Mouse (Mus musculus): Measurements from ENCODE around the gene Cpa4.

The Cpa4 gene

DNA sequence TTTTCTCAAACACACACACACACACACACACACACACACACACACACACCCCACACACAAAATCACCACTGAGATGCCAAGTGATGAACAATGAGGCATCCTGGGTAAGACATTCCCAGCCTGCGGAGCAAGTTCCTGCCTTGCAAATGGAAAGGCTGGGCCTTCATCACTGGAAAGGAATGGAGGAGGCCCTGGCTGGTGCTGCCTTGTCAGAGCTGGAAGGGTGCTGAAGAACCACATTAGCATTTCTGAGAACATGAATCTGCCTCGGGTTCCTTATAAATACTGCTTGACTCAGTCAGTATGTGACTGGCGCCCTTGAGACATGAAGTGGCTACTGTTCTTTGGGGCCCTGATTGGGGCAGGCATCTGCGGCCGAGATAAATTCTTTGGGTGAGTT lies at the start of gene Cpa4:
Cpa4 (plus strand) TSS at position 301 of the 400 bp plus-strand sequence.
- DNase-seq (ENCODE audit: low read depth, low spot score): no peak

DNA sequence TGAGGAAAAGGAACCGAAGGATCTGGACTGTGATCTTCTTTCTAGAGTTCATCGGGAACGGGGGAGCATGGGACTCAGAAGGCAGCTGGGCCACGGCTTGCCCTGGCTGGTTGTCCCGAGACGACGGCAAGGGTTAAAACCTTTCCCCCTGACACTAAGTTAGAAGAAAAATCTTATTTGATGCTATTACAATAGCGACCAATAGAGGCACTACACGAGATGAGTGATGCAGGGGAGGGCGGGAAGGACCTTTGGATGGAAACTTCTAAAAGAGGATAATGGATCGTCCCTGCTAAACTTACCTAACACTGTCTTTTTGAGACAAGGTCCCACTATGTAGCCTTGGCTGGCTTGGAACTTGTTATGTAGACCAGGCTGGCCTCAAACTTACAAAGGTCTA lies 47.8 kb upstream of the Cpa4 start:
- peak; percentile 63 for DNase-seq (ENCODE audit: low read depth, low spot score)

DNA sequence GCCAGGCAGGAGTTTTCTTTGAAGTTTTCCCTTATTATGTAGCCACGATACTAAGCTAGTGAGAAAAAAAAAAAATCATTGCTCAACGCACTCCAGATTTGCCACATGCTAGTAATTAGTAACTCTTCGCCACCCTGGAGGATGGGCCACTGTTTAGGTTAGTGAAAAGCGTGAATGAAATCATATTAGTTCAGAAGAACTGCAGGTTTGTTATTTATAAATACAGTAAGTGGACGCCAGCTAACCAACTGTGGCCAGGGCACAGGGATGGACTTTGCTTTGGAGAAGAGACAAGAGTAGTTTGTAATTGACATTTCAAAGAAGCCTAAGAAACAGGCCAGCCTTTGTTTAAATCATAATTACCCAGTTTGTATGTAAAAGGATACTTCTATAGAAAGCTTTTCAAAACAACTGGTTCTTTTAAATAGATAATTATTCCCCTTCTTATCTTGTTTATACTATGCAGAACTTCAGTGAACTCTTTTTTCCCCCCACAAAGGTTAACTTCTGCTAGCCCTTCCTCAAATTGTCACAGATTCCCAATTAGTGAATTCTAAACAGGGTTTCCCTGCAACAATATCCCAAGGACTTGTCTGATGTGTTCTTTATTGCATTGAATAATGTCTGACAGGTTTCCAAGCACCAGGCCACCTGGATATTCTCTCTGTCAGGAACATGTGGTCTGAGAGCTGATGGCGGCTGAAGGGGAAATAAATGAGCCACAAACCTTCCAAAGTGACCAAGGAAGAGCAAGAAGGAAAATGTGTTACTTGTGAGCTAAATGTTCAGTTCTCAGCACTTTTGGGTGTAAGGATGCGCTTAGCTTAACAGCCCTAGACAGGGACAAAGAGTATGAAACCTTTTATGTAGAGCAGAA lies 42.5 kb upstream of the Cpa4 start:
- no peak for DNase-seq (ENCODE audit: low read depth, low spot score)

DNA sequence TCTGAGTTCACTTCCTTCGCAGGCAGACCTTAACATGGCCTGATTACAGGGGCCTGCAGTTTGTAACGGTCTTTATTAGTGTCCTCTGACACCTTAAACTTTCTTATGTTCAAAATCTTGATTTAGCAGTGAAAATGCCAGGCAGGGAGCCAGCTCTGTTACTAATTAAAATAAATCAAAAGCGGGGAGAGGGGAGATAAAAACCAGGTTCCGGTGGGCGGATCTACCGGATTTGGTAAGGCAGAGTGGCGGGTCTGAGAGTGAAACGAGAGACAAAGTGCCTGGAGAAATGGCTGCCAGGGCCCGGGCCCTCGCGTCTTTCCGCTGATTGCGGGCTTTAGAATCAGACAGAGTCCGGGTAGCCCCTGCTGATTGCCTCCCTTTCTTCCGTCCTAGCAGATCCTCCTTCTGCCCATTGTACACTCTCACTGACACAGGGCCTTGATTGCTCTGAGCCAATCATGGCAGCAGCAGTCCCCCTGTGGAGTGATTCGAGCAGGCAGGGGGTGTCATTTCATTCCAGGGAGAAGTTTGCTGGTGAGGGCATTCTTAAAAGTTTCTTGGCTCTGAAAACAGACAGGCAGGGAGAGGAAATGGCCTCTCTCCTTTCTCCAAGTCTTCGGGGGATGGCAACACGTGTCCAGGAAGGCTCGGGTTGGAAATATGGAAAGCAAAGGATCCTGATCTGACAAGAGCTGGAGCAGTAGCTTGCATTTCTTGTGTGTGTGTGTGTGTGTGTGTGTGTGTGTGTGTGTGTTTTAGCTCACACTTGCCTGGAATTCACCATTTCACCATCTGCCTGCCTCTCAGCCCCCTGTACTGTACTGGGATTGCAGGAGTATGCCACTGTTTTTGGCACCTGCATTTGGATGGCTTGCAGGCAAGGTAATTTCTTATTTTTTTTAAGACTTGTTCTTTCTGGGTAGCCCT lies 41.3 kb upstream of the Cpa4 start:
- DNase-seq (ENCODE audit: low read depth, low spot score): peak; percentile 79

DNA sequence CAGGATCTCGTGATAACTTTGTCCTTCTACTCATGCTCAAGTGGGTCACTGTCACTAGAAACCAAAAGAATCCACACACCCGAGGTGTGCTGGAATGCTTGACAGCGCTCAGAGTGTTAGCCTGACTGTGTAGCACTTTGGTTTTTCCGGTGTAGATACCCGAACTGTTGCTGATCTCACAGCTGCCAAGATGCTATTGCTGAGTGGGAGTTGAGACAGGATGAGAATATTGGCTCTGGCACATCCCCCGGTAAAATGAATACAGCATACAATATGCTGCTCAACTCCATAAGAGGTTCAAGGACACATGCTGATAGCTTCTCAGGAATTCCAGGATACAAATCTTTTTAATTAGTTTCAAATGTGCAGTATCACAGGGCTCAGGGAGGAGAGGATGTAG lies 39.4 kb upstream of the Cpa4 start:
- DNase-seq (ENCODE audit: low read depth, low spot score): no peak

DNA sequence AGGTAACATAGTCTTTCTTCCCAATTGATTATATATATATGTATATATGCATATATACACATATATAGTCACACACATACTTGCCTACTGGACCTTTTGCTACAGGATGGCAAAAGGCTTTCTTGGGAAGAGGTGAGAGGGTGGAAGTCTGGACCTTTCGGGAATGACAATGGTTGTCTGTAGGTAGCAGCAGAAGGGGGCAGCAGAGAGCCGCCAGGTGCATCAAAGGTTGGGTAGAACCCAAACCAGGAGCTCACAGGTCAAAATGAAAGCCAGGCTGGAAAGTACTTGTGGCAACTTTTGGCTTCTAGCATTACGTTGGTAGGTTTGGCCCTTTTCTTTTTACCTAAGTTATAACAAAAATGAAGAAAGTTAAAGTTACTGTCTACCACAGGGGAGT lies 32.8 kb upstream of the Cpa4 start:
- peak; percentile 70 for DNase-seq (ENCODE audit: low read depth, low spot score)

DNA sequence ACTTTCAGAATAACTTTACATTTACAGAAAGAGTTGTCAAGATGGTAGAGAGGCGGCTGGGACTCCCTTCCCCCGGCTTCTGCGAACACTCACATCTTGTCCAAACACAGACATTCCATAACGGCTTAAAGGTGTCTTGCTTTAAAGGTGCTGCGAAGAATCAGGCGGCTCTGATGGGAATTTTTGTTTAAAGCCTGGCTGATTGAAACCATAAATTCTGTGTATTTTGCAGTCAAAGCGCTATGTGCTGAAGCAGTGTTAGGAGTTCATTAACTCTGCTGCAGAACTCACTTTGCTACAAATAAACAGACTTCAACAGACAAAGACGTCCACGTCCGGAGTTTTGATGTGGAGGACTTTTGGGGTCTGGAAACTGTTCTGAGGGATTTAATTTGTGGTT lies 29.9 kb upstream of the Cpa4 start:
- DNase-seq (ENCODE audit: low read depth, low spot score): no peak

DNA sequence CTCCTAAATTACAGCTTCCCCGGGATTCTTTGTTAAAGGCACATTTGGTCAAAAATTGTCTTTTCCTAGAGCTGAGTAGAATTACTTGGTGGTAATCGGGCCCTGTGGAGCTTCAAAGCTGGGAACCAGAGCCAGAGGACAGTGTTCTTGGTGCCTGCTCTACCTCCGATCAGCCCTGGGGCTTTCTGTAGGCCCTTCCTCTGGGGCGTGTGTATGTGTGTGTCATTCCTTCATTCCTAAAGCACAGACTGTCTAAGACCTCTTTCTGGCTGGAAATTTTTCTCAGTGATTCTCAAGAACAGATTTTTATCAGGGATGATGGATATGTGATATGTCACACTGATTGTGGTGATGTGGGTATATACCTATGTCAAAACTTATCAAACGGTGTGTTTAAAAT lies 29.4 kb upstream of the Cpa4 start:
- no peak for DNase-seq (ENCODE audit: low read depth, low spot score)

DNA sequence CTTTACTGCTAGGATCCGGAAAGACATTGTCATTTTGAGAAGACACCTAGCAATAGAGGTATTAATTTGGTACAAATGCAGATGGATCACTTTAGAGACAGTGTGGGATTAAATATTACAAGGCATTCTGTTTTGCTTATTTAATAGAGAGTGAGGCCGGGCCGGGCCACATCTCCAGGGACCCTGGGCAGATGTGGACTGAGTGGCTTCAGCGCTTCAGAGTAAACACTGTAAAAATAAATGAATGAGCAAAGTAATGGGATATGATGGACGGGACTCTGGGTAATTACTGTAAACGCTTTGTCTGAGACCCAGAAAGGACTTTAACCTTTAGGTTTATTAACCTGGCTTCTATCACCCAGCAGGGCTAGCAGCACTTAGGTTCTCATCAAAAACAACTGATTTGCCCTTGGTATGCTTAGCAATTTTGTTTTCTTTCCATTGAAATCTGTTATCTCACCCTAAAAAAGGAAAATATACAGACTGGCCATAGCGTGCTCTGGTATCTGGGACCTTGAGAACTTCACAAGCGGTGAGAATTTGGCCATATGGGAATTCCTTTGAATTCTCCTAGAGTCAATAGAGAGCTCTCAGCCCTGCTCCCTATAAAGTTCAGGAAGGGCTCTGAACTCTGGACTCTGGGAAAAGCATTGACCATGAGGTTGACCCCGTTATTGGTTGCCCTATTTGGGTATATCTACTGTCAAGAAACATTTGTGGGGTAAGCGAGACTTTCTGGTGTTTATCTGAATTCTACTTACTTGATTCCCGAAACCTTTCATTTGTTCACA lies 27.0 kb upstream of the Cpa4 start, which contains the start of gene Cpa2:
Cpa2 (plus strand) TSS at position 574 of the 791 bp plus-strand sequence.
- DNase-seq (ENCODE audit: low read depth, low spot score): no peak

DNA sequence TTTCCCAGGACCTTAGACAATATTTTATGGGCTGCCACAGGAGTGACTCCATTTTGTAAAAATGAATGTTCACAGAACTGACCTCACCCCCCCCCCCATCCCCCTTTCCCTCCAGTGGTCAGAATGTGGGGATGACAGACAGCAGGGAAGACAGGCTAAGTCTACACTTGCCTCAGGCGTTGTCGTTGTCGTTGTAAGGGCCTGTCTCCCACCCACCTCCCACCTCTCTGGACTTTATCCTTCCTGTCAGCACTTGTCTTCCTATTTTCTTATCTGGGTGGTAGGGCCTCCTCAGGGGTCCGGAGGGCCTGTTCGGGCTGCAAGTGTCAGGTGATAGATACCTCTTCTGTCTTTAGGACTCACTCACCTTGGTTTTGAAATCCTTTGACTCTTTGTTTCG lies 25.9 kb upstream of the Cpa4 start:
- DNase-seq (ENCODE audit: low read depth, low spot score): no peak

DNA sequence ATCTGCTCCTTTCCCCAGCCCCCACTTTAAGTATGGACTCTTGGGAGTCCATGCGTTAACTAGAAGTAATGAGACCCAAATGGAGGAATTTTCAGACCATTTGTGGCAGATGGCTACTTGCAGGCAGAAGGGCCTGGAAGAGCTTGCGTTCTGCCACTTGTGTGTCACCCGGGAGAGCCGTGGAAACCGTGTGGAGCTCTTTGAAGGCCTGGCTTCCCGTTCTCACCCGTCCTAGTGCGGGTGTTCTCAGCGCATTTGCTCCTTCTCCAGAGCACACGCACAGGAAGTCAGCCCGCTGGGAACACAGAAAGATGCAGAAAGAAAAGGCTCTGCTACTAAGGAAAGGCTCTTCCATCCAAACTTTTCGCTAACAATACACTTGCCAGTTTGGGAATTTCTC lies 25.1 kb upstream of the Cpa4 start:
- peak; percentile 33 for DNase-seq (ENCODE audit: low read depth, low spot score)

DNA sequence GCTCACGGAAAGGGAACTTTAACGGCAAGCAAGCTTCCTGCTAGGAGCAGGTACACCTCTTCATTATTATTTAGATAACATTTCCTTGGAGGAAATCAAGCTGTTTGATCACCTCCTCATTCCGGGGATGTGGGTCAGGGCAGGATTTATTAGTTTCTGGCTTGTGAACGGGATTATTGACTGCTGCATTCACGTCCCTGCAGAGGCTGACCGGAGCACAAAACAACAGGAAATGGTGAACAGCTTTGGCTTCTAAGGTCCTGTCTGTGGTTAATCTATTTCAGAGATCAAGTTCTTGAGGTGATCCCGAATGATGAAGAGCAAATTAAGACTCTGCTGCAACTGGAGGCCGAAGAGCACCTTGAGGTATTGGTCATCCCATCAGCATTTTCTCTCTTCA lies 24.3 kb upstream of the Cpa4 start:
- DNase-seq (ENCODE audit: low read depth, low spot score): no peak

DNA sequence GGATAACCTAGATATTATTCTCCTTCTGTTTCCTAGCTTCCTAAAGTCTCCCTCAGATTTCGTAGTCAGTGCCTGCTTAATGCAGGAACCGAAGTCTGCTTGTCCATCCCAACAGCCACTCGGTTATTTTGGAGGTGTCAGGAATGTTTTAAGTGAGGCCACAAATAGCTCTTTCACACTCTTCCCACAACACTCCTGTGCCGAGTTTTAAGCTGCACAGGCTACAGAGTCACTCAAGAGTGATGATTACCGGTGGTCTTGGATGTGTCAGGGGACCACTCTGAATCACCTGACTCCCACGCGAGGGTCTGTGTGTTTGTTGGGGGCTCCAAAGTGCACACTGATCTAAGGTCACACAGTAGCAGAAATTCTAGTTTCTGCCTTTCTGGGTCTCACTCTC lies 22.5 kb upstream of the Cpa4 start:
- DNase-seq (ENCODE audit: low read depth, low spot score): no peak

DNA sequence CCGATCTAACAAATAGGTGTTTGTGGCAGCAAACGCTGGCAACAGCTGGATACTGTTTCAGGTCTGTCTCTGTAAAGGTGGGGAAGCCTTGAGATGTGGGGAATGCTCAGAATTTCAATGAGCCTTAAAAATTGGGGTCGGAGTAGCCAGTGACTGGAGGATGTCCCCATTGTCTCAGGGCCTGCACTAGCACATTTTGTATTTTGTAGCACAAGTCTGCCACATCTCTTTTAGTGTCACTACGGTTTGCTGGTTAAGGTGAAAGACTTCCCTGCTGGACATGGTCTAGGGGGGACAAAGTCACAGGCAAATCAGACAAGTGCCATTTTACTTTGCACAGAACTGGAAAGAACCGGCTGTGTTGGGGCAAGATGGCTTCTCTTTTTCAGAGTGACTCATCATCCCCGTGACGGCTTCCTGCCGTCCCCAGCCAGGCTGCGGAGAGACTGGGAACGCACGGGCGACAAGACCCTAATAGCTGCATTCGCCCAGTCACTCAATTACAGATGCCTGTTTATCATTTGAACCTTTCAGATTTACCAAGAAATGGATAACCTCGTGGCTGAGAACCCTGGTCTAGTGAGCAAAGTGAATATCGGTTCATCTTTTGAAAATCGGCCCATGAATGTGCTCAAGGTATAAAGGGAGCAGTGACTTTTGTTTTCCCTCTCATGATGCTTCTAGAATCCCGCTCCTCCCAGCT lies 21.4 kb upstream of the Cpa4 start:
- peak; percentile 69 for DNase-seq (ENCODE audit: low read depth, low spot score)

DNA sequence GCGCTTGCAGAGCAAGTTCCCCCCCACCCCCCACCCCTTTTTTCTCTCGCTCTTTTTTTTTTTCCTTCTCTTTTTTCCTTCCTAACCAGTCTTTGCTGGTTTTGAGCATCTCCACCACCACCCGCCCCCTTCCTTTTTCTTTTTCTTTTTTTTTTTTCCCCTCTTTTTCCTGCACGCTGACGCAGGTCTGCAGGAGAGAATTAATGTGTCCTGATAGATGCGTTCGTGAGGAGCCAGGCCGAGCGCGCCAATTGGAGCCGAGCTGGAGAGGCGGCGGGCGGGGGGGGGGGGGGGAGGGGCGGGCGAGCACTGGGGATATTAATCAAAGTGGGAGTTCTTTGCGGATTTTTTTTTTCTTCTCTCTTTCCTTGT lies 20.9 kb upstream of the Cpa4 start:
- peak; percentile 48 for DNase-seq (ENCODE audit: low read depth, low spot score)

DNA sequence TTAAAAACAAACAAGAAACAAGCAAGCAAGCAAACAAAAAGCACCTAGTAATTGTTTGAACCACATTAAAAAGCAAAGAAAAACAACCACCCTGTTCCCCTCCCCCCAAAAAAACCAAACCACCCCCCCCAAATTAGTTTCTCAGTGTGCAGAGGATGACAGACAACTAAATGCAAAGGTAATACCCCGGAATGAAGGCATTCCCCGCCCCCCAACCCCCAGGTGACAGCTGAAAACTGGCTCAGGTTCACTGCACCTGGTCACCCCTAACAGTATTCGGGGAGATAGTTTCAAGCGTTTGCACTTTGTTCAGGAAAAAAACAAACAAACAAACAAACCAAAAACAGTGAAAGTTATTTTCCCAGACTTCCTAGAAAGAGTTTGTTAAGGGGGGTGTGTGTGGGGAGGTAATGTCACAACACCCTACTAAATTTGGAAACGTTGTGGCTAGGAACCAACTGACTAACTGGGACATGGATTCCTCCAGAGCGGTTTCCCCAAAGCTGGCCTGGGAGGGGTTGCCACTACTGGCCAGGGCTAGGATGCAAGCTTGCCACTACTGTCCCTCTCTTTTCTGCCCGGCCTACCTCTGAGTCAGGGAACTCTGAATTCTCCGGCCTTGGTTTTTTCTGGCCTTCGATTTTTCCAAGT lies 20.4 kb upstream of the Cpa4 start:
- no peak for DNase-seq (ENCODE audit: low read depth, low spot score)

DNA sequence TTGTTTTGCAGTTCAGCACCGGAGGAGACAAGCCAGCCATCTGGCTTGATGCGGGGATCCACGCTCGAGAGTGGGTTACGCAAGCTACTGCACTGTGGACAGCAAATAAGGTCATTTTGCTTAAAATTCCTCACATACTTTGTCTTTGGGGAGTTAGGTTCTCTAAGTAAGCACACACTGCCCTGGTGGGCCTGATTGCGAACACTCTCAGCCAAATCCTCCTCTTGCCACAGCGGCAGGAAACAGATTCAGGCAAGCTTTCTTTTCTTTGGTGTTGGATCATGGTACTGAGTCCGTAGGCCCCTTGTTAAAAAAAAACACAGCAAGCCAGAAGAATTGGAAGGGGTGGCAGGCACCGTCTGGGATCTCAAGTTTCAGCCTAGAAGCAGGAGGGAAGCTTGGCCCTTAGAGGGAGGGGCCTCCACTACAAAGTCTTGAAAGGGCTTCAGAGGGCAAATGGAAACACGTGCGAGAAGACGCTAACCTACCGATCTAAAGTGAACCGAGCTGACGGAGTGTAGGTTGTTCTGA lies 18.9 kb upstream of the Cpa4 start:
- DNase-seq (ENCODE audit: low read depth, low spot score): peak; percentile 66

DNA sequence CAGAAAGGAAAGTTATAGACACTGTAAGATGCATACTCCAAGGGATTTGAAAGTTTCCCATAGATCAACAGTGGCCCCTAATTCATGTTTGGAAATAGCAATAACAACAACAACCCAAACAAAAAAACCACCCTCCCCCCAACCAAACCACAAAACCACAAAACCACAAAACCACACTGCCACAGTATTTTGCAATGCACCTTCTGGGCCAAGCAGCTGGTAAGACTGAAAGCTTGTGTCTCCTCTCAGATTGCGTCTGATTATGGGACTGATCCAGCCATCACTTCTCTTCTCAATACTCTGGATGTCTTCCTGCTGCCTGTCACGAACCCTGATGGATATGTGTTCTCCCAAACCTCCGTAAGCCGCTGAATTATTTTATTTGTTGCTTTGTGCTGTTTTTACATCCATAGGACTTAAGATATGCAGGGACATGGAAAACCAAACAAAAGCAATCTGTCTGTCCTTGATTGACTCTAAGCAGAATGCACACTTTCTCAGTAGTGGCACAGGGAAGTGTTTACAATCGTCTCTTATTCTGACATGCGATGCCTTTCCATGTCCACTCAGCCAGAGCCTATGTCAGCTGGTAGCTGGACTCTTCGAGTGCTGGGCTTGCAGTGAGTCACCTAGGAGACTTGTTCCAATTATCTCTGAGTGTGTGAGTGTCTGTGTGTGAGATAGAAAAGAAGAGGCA lies 17.5 kb upstream of the Cpa4 start:
- no peak for DNase-seq (ENCODE audit: low read depth, low spot score)

DNA sequence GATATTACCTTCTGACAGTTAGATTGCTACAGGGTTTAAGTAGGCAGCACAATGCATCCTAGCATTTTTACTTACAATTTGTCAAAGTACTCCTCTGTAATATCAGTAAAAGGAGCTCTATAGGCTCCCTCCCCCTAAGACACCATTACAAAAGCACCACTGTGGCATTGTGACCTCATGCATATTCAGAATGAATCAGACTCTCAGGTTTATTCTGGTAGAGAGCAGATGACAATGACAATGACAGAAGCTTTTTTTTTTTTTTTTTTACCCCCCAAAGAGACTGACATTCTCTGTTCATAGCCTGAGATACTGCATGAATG lies 17.0 kb upstream of the Cpa4 start:
- no peak for DNase-seq (ENCODE audit: low read depth, low spot score)
